Mouse (Mus musculus) CH12.LX (cell line): ENCODE measurements at regions not wholly inside any gene's neighbourhood (a gene's known extent, or its start where the extent isn't known, plus 50 kb on each side); places are given as distances from the start of the nearest gene placed in this dataset.

Experiments used
- CTCF ChIP-seq, 2 experiments: IDR thresholded peaks in 1 of 2; conservative IDR thresholded peaks in 1 of 2; 2 replicates each; pipeline ENCODE4 v1.5.1; 2011 to 2012; ENCODE audit warnings: low read depth in 2 of 2, low read length in 2 of 2, improper control_type of control experiment in 1 of 2, inconsistent platforms in 1 of 2, mild to moderate bottlenecking in 1 of 2, moderate library complexity in 1 of 2
- EP300 ChIP-seq: IDR thresholded peaks from 2 replicates; pipeline ENCODE4 v1.6.1; 2011; ENCODE audit warnings: low read length, improper control_type of control experiment
- GABPA ChIP-seq: IDR thresholded peaks from 2 replicates; pipeline ENCODE4 v1.6.1; 2012; ENCODE audit warnings: low read depth, low read length, improper control_type of control experiment, inconsistent platforms; ENCODE audit not compliant: insufficient replicate concordance
- IRF4 ChIP-seq: IDR thresholded peaks from 2 replicates; pipeline ENCODE4 v1.6.1; 2014; ENCODE audit warnings: low read depth, mild to moderate bottlenecking, inconsistent platforms, low read length, improper control_type of control experiment
- JUND ChIP-seq: conservative IDR thresholded peaks from 2 replicates; pipeline ENCODE4 v1.6.1; 2011; ENCODE audit warnings: low read depth, low read length, improper control_type of control experiment
- MXI1 ChIP-seq: IDR thresholded peaks from 2 replicates; pipeline ENCODE4 v1.6.1; 2011; ENCODE audit warnings: mild to moderate bottlenecking, low read depth, low read length, improper control_type of control experiment
- POLR2A ChIP-seq: IDR thresholded peaks from 2 replicates; pipeline ENCODE4 v1.6.1; 2011; ENCODE audit warnings: low read depth, mild to moderate bottlenecking, improper control_type of control experiment, low read length
- SMC3 ChIP-seq: IDR thresholded peaks from 2 replicates; pipeline ENCODE4 v1.6.1; 2011; ENCODE audit warnings: low read depth, low read length, improper control_type of control experiment
- TBP ChIP-seq: conservative IDR thresholded peaks from 2 replicates; pipeline ENCODE4 v1.6.1; 2011; ENCODE audit warnings: low read depth, low read length, improper control_type of control experiment
- UBTF ChIP-seq: IDR thresholded peaks from 2 replicates; pipeline ENCODE4 v1.6.1; 2012; ENCODE audit warnings: low read depth, mild to moderate bottlenecking, inconsistent platforms, low read length, improper control_type of control experiment, moderate library complexity
- ZC3H11A ChIP-seq: IDR thresholded peaks from 2 replicates; pipeline ENCODE4 v1.6.1; 2012; ENCODE audit warnings: low read depth, mild to moderate bottlenecking, inconsistent platforms, low read length, improper control_type of control experiment
- ZKSCAN1 ChIP-seq: IDR thresholded peaks from 2 replicates; pipeline ENCODE4 v1.6.1; 2012; ENCODE audit warnings: low read depth, inconsistent platforms, low read length, improper control_type of control experiment, borderline replicate concordance
- ZMIZ1 ChIP-seq: IDR thresholded peaks from 2 replicates; pipeline ENCODE4 v1.6.1; 2012; ENCODE audit warnings: low read depth, mild to moderate bottlenecking, inconsistent platforms, low read length, improper control_type of control experiment
- ZNF384 ChIP-seq: IDR thresholded peaks from 2 replicates; pipeline ENCODE4 v1.6.1; 2012; ENCODE audit warnings: low read depth, low read length, improper control_type of control experiment, inconsistent platforms

DNA sequence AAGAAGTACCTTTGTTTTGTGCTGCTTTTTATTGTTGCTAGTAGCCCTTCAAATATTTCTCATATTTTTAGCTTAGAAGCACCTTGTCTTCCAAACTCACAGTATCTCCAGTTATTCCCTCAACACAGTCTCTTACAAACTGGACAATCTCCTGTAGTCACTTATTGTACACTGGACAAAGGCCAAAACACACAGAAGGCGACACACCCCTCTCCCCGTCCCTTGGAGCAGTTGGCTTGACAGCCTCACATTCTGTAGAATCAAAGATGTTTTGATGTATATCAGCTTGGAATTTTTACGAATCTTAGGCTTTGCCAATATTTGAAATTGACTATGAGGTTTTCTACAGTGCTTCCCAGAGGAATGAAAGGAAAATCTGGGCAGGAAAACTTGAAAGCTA, 309.8 kb upstream of the Gm5148 start:
- TF ChIP-seq SMC3: no peak
- TF ChIP-seq MXI1: no peak
- no peak for TF ChIP-seq POLR2A
- TF ChIP-seq ZMIZ1: no peak
- TF ChIP-seq EP300: no peak
- TF ChIP-seq JUND: no peak
- TF ChIP-seq CTCF (conservative IDR thresholded peaks at IDR 0.05 in 1 of 2, IDR thresholded peaks at IDR 0.05 in 1 of 2; ENCODE audit: low read depth in 2 of 2, low read length in 2 of 2): no peak
- TF ChIP-seq ZNF384: no peak
- TF ChIP-seq ZKSCAN1: no peak
- no peak for TF ChIP-seq GABPA
- TF ChIP-seq ZC3H11A: no peak
- TF ChIP-seq TBP: no peak
- TF ChIP-seq IRF4: no peak
- TF ChIP-seq UBTF: no peak
